Mouse (Mus musculus): ENCODE results near the gene Ppp1r9a.

DNA sequence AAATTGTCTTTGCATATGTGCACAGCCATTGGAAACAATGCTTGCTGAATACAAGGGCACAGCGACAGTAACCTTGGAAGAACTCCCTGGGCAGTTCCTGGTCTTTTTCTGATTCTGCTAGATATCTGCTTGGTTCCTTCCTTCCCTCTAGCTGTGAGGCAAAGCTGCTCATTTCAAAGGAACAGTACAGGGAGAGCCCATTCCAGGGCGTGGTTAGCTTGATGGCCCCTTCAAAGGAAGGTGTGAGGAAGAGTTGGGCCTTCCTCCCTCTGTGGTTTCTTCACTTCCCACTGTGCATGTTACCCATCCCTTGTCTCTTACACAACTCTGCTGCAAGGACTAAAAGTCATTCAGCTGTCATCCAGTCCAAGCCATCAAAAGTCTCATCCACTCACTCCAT lies 117.3 kb downstream of the Ppp1r9a start:
- TF ChIP-seq POLR2A (IDR thresholded peaks at IDR 0.05; ENCODE audit: borderline replicate concordance, insufficient read depth, low read length) = no peak
- no peak for TF ChIP-seq CTCF (IDR thresholded peaks at IDR 0.05; ENCODE audit: borderline replicate concordance, insufficient read depth, low read depth, low read length)

All from cerebellum, adult 2 months (tissue).